Mouse (Mus musculus): ENCODE data around the gene Il15ra. TPM values are rescaled to one million over a fixed set of nuclear protein-coding genes. Genes with fewer than 3 reads are reported as not detected.
"Not testable (repeated sequence)": the region's sequence is repeated elsewhere in the genome, so short reads cannot be mapped to it uniquely, and the experiment has no call there.

Il15ra gene
- polyA plus RNA-seq, 1 experiment from 2014 or later: 9.5 TPM

- Histone ChIP-seq H3K79me2 (ENCODE audit: inconsistent target) (no peaks in the 10 kb centered on the region), H3K4me3 (ENCODE audit: inconsistent target) (no peak overlapping the region), H3K27ac (no peak overlapping the region), H3K36me3 (ENCODE audit: inconsistent target) (no peaks in the 10 kb centered on the region)
- 60% methylated on average over 8 of the region's 8 CpGs for WGBS (ENCODE audit: missing documents)
These were observed 14.7 kb upstream of the Il15ra start for GRCm38 (mm10) chr2:11690201-11690890.

GRCm38 (mm10) chr2:11693352-11693751 is 11.7 kb upstream of the Il15ra start:
- WGBS (ENCODE audit: missing documents): 93% methylated on average over 4 of the region's 4 CpGs
- Histone ChIP-seq H3K27ac (no peak overlapping the region), H3K79me2 (ENCODE audit: inconsistent target) (no peaks in the 10 kb centered on the region), H3K4me3 (ENCODE audit: inconsistent target) (no peak overlapping the region), H3K36me3 (ENCODE audit: inconsistent target) (no peaks in the 10 kb centered on the region)

GRCm38 (mm10) chr2:11694104-11694503 is 11.0 kb upstream of the Il15ra start:
- H3K36me3 ChIP-seq (ENCODE audit: inconsistent target): no peaks in the 10 kb centered on the region
- H3K79me2 ChIP-seq (ENCODE audit: inconsistent target): no peaks in the 10 kb centered on the region
- H3K4me3 ChIP-seq (ENCODE audit: inconsistent target): no peak overlapping the region
- H3K27ac ChIP-seq: no peak overlapping the region
- WGBS (ENCODE audit: missing documents): 89% methylated on average over 1 of the region's 2 CpGs

- H3K36me3 ChIP-seq (ENCODE audit: inconsistent target): no peaks in the 10 kb centered on the region
- no peak overlapping the region for H3K27ac ChIP-seq
- 70% methylated on average over 2 of the region's 2 CpGs for WGBS (ENCODE audit: missing documents)
- H3K79me2 ChIP-seq (ENCODE audit: inconsistent target): no peaks in the 10 kb centered on the region
- no peak overlapping the region for H3K4me3 ChIP-seq (ENCODE audit: inconsistent target)
These were observed 9.2 kb upstream of the Il15ra start for GRCm38 (mm10) chr2:11695867-11696266.

- H3K36me3 ChIP-seq (ENCODE audit: inconsistent target): no peaks in the 10 kb centered on the region
- no peaks in the 10 kb centered on the region for H3K79me2 ChIP-seq (ENCODE audit: inconsistent target)
- H3K27ac ChIP-seq: no peak overlapping the region
- no peak overlapping the region for H3K4me3 ChIP-seq (ENCODE audit: inconsistent target)
- WGBS (ENCODE audit: missing documents): 88% methylated on average over 5 of the region's 5 CpGs
These were observed 6.1 kb upstream of the Il15ra start for GRCm38 (mm10) chr2:11698994-11699393.

GRCm38 (mm10) chr2:11699905-11700304 is 5.2 kb upstream of the Il15ra start:
- H3K27ac ChIP-seq: no peak overlapping the region
- H3K36me3 ChIP-seq (ENCODE audit: inconsistent target): no peaks in the 10 kb centered on the region
- H3K4me3 ChIP-seq (ENCODE audit: inconsistent target): no peak overlapping the region
- no peaks in the 10 kb centered on the region for H3K79me2 ChIP-seq (ENCODE audit: inconsistent target)
- 90% methylated on average over 2 of the region's 2 CpGs for WGBS (ENCODE audit: missing documents)

- 11% methylated on average over 28 of the region's 28 CpGs for WGBS (ENCODE audit: missing documents)
- peak overlapping the region; percentile 75 for H3K4me3 ChIP-seq (ENCODE audit: inconsistent target)
- no peaks in the 10 kb centered on the region for H3K36me3 ChIP-seq (ENCODE audit: inconsistent target)
- peak overlapping the region; percentile 36 for H3K27ac ChIP-seq
- peaks cover 13% of the 10 kb centered on the region; the same call in 1 of the 2 replicates for H3K79me2 ChIP-seq (ENCODE audit: inconsistent target)
These were observed 1.1 kb downstream of the Il15ra start for GRCm38 (mm10) chr2:11706030-11706745.

GRCm38 (mm10) chr2:11706746-11707065 is 1.6 kb downstream of the Il15ra start:
- Histone ChIP-seq H3K27ac (no peak overlapping the region), H3K36me3 (ENCODE audit: inconsistent target) (no peaks in the 10 kb centered on the region), H3K79me2 (ENCODE audit: inconsistent target) (peaks cover 13% of the 10 kb centered on the region; the same call in 1 of the 2 replicates), H3K4me3 (ENCODE audit: inconsistent target) (no peak overlapping the region)
- WGBS (ENCODE audit: missing documents): 79% methylated on average over 6 of the region's 6 CpGs

- H3K27ac ChIP-seq: peak overlapping the region; percentile 34
- no peaks in the 10 kb centered on the region for H3K36me3 ChIP-seq (ENCODE audit: inconsistent target)
- H3K4me3 ChIP-seq (ENCODE audit: inconsistent target): no peak overlapping the region
- WGBS (ENCODE audit: missing documents): 8% methylated on average over 5 of the region's 5 CpGs
- peaks cover 13% of the 10 kb centered on the region; the same call in 1 of the 2 replicates for H3K79me2 ChIP-seq (ENCODE audit: inconsistent target)
These were observed 3.4 kb downstream of the Il15ra start for GRCm38 (mm10) chr2:11708538-11708937.

- 64% methylated on average over 4 of the region's 4 CpGs for WGBS (ENCODE audit: missing documents)
- not testable (repeated sequence) for H3K36me3 ChIP-seq (ENCODE audit: inconsistent target)
These were observed 5.0 kb downstream of the Il15ra start for GRCm38 (mm10) chr2:11710101-11710500.

GRCm38 (mm10) chr2:11712483-11712990 is 7.4 kb downstream of the Il15ra start:
- H3K79me2 ChIP-seq (ENCODE audit: inconsistent target): peaks cover 3% of the 10 kb centered on the region; the same call in 1 of the 2 replicates
- WGBS (ENCODE audit: missing documents): 96% methylated on average over 6 of the region's 6 CpGs
- no peak overlapping the region for H3K27ac ChIP-seq
- H3K4me3 ChIP-seq (ENCODE audit: inconsistent target): no peak overlapping the region
- H3K36me3 ChIP-seq (ENCODE audit: inconsistent target): no peaks in the 10 kb centered on the region

More at GRCm38 (mm10) chr2:11710101-11710500, 5.0 kb downstream of the Il15ra start:
- H3K79me2 ChIP-seq (ENCODE audit: inconsistent target): peaks cover 13% of the 10 kb centered on the region; the same call in 1 of the 2 replicates
- not testable (repeated sequence) for H3K4me3 ChIP-seq (ENCODE audit: inconsistent target); H3K27ac ChIP-seq

- Histone ChIP-seq H3K36me3 (ENCODE audit: inconsistent target) (peaks cover 1% of the 10 kb centered on the region; the same call in 1 of the 2 replicates), H3K79me2 (ENCODE audit: inconsistent target) (peaks cover 3% of the 10 kb centered on the region; the same call in 1 of the 2 replicates), H3K4me3 (ENCODE audit: inconsistent target) (no peak overlapping the region), H3K27ac (no peak overlapping the region)
- WGBS (ENCODE audit: missing documents): 95% methylated on average over 3 of the region's 3 CpGs
These were observed 7.9 kb downstream of the Il15ra start for GRCm38 (mm10) chr2:11713021-11713420.

- Histone ChIP-seq H3K36me3 (ENCODE audit: inconsistent target) (peaks cover 16% of the 10 kb centered on the region), H3K79me2 (ENCODE audit: inconsistent target) (peaks cover 3% of the 10 kb centered on the region; the same call in 1 of the 2 replicates), H3K4me3 (ENCODE audit: inconsistent target) (no peak overlapping the region), H3K27ac (no peak overlapping the region)
- 95% methylated on average over 4 of the region's 4 CpGs for WGBS (ENCODE audit: missing documents)
These were observed 9.4 kb downstream of the Il15ra start for GRCm38 (mm10) chr2:11714535-11714934.

GRCm38 (mm10) chr2:11718573-11718972 is 13.5 kb downstream of the Il15ra start:
- H3K4me3 ChIP-seq (ENCODE audit: inconsistent target): no peak overlapping the region
- peaks cover 39% of the 10 kb centered on the region for H3K36me3 ChIP-seq (ENCODE audit: inconsistent target)
- H3K27ac ChIP-seq: no peak overlapping the region
- 93% methylated on average over 2 of the region's 2 CpGs for WGBS (ENCODE audit: missing documents)
- H3K79me2 ChIP-seq (ENCODE audit: inconsistent target): no peaks in the 10 kb centered on the region

GRCm38 (mm10) chr2:11722564-11722963 is 17.5 kb downstream of the Il15ra start:
- no peak overlapping the region for H3K27ac ChIP-seq
- H3K36me3 ChIP-seq (ENCODE audit: inconsistent target): peaks cover 72% of the 10 kb centered on the region
- no peak overlapping the region for H3K4me3 ChIP-seq (ENCODE audit: inconsistent target)
- WGBS (ENCODE audit: missing documents): 65% methylated on average over 9 of the region's 9 CpGs
- H3K79me2 ChIP-seq (ENCODE audit: inconsistent target): no peaks in the 10 kb centered on the region
